Mouse (Mus musculus) brain, embryonic 14.5 days (tissue): ENCODE measurements around the gene Rmi2.

Experiments
- CTCF ChIP-seq: fragments of 200-500 bp; IDR thresholded peaks from 2 replicates; pipeline ENCODE4 v1.5.1; 2012; ENCODE audit warnings: inconsistent platforms, mild to moderate bottlenecking, moderate library complexity, borderline replicate concordance; ENCODE audit not compliant: insufficient read depth, insufficient read length; ENCODE audit errors: extremely low read depth
- POLR2A ChIP-seq: fragments of 200-500 bp; IDR thresholded peaks from 2 replicates; pipeline ENCODE4 v1.6.1; 2012; ENCODE audit warnings: mild to moderate bottlenecking, inconsistent platforms, borderline replicate concordance; ENCODE audit not compliant: poor library complexity, insufficient read depth, insufficient read length, severe bottlenecking; ENCODE audit errors: extremely low read depth

DNA sequence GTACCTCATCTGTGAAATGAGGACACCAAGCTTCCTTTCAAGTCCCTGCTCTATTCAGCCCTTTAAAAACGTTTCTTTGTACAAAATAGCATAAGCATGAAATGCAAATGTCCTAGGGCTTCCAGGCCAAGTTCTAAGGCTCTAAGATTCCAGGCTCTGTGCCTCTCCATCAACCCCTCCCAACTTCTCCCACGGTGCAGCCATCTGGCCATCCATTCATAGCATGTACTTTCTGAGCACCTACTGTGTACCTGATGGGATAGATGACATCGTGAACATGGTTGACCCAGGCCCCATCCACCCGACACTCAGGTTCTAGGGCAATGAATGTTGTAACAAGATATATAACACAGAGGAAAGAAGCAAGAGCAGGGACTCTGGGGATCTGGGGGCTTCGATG, 88.7 kb downstream of the Rmi2 start:
- TF ChIP-seq CTCF (no peak), POLR2A (no peak)
